Mouse (Mus musculus): ENCODE results near the gene Fgfr2.
A peak's percentile ranks its signal among the peaks of the same experiment; 100 is the strongest.

The Fgfr2 gene

DNA sequence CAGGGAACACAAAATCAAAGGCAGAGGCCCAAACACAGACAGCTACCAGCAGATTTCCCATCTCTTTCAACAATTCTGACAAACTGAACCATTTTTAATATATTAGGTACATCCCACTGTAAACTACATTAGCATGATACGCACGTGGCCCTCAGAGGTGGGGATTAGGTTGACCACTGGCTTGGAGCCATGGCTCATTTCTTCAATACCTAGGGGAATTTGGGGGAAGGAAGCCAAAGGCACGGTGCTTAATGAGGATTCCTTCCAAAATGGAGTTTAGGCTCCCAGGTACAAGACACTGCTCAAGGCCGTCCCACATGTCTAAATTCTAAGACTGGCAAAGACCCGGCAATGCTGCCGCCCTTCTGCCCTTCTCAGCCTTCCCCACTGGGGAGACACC lies 120.9 kb downstream of the Fgfr2 start:
- no peak for DNase-seq

DNA sequence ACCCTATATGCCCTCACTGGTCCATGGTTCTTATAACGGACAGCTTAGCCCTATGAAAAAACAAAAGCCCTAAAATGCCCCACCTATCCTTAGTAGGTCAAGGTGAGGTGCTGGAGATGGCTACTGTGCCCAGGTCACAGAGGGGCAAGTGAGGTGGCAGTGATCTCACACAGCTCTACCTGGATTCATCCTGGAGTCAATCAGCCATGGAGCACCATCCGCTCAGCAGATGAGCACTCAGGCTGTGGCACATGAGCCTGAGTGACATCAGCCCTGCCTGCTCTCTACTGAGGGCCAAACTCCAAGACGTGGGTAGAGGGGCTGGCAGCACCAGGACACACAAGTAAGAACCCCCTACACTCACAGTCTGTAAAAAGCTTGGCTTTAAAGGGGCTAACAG lies 121.8 kb downstream of the Fgfr2 start:
- DNase-seq = no peak

DNA sequence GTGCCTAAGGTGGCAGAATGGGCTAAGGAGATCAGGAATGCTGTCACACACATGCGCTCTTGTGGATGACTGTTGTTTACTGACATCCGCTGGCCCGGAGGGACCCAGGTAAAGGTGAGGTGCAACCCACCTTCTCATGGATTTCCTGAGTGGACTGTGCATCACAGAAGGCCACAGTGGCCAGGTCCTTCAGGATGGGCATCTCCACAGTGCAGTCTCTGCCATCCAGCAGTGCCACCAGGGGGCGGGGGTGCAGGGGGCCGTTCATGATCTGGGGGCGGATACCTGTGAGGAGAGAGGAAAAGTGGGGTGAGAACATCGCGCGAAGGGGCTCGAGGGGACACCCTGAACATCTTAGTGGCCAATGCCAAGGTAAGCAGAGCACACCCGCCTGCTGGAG lies 124.1 kb downstream of the Fgfr2 start:
- no peak for DNase-seq

DNA sequence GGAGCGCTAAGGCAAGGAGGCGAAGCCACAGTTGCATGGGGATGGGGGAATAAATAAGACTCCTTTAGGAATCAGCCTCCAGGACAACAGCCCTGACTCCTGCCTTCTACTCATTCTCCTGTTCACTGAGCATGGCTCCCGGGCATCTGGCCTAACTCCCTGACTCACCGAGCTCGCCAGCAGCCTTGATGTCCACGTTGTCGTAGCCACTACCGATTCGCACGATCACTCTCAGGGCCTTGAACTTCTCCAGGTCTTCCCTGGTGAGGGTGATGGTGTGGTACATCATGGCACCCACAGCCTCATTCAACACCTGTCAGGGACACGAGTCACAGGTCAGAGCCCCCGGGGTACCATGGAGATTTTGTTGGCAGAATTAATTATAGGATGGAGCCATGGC lies 124.5 kb downstream of the Fgfr2 start:
- DNase-seq = no peak

DNA sequence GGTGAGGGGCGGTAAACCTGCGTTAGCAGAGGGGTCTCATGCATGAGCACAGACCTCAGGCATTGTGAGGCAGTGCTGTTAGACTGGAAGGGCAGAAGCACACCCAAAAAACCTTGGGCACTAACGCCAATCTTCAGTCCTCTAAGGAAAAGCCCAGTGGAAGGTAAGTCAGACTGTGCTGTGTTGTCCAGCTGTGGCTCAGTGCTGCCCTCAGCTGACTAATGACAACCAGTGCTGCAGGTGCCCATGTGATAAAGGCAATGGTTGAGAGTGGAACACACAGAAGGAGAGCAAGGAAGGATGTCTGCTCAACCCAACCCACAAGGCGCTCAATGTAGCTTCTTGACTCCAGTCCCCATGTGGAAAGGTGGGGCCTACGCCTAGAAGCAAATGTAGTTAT lies 126.8 kb downstream of the Fgfr2 start:
- no peak for DNase-seq

DNA sequence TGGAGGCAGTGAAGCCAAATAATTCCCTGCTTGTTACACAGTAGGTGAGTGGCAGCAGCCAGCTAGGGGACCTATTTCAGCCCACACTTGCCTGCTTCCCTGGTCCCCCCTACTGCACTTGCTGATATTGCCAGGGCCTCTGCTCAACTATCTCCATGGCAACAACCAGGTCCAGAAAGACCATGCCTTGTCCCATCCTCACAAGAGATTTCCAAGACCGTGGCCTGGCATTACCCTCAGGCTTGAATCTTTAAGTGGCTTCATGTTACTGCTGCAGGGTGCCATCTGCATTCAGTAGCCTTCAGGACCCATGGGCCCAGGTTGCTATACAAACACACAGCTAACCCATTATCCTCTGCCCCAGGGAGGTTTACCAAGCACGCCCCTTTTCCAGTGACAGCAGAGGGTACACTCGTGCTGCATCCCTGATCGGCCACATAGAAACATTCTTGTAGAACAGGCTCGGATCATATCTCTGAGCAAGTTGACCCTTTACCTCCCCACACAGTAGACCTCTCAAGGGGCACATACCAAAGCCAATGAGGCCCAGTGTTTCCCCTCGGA lies 128.4 kb downstream of the Fgfr2 start:
- no peak for DNase-seq

DNA sequence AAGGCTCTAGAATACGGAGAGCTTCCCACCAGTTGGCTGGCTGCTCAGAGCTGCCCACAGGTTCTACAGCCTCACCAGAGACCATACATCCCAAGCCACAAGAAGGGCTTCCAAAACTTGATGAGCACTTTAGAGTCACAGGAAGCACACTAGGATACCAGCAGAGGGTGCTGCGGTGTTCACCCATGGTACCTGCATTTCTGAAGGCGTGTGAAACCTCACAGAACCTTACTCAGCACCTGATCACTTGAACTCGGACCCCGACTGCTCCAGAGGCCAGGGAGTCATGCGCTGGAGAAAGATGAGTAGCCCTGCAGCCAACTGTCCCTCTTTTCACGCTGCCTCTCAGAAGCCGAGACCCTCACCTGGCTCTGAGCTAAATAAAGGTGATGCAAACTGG lies 129.0 kb downstream of the Fgfr2 start:
- no peak for DNase-seq

DNA sequence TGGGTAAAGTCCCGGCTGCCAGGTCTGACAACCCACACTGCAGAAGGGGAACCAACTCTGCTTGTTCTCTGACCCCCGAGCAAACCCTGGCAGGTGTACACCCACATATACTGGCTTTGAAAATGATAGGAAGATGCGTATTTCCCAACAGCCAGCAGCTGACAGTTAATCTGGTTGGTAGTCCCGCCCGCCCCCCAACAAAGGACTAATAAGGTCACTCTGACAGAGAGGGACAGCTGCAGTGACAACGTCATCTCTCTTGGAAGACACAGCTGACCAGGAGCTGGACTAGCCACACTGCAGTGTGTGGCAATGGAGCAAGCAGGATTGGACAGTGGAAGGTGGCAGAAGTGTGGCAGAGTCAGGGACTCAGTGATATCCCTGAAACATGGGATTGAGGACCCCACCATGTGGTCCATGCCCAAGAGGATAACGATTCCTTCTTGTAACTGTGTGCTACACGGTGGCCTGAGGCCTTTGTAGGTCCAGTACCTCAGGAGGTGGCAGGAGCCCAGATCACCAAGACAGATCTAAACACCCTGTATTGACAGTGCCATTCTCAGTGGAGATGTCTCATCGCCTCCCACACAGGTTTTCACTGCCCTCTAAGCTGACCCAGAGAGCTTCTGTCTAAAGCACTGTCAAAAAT lies 130.1 kb downstream of the Fgfr2 start:
- no peak for DNase-seq

DNA sequence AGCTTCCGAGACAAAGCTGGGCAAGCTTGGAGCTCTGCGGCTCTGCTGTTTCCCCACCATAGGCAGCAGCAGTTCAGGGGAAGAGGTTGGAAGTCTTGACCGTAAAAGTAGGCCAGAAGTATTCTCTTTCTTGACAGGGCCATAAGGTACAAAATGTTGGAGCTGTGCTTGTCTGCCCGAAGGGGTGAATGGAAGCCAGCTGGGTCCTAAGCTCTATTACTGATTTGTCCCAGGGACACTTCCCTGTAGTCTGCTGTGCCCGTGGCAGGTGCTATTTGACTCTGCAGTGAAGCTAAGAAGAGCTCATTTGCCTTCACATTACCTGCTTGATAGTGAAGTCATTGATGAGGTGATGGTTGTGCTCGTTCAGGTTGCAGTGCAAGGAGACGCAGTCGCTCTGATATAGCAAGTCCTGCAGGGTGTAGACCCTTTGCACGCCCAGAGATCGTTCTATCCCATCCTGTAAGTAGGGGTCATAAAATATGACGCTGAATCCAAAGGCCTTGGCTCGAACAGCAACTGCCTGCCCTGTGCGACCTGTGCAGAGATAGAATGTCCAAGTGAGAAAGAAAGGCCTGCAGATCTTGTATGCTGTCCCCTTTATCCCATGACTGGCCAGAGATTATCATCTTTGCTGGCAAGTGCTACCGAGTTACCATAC lies 131.8 kb downstream of the Fgfr2 start:
- DNase-seq = no peak

DNA sequence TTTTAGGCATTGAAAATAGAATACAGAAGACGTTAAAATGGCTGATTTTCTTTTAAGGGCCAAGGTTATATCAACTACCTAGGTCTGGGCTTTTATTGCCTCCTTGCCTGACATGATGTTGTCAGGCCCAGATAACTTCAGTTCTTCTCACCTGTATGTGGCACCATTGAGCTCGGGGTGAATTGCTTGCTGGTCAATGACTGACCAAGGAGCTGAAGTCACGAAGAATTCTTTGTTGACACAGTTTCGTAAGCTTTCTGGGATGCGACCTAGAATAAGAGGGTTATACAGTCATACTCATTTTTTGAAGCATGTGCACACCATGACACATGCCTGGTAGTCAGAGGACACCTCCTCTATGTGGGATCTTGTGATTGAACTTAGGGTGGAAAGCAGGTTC lies 133.3 kb downstream of the Fgfr2 start:
- no peak for DNase-seq

DNA sequence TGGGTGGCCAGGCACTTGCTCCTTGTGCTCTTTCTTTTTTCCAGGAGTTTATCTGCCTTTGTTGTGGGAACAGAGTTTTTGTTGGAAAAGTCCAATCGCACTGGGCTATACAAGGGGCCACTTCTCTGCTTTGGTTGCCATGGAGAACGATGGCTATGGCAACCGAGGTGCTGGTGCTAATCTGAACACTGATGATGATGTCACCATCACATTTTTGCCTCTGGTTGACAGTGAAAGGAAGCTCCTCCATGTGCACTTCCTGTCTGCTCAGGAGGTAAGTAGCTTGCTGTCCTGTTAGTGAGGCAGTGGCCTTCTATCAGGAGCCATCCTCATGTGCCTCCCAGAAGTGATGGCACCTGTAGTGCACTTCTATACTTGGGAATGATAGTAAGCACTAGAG lies 140.5 kb downstream of the Fgfr2 start:
- no peak for DNase-seq

DNA sequence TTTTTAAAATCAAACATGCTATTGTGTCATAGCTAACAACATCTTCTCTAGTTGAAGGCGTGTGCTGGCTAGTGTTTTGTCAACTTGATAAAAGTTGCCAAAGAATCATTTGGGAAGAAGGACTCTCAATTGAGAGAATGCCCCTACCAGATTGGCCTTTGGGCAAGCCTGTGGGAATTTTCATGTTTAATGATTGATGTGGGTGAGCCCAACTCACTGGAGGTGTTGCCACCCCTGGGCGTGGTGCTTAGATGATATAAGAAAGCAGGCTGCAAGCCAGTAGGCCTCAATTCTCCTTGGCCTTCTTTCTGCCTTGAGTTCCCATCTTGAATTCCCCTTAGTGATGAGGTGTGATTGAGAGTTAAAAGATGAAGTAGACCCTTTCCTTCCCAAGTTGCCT lies 145.2 kb downstream of the Fgfr2 start:
- no peak for DNase-seq

DNA sequence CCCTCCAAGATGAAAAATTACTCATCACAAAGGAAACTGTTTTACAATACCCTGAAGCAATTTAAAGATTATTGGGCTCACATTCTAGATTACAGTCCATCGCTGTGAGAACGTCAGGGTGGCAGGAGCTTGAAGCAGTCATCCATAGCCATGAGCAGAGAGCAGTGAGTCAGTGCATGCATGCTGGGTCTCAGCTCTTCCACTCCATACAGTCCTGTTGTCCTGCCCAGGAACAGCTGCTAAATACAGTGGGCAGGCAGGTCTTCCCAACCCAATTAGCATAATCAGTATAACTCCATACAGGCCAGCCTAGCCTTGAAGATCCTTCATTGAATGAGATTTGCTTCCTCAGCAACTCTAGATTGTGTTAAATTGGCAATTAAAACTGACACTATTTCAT lies 147.1 kb downstream of the Fgfr2 start:
- no peak for DNase-seq

DNA sequence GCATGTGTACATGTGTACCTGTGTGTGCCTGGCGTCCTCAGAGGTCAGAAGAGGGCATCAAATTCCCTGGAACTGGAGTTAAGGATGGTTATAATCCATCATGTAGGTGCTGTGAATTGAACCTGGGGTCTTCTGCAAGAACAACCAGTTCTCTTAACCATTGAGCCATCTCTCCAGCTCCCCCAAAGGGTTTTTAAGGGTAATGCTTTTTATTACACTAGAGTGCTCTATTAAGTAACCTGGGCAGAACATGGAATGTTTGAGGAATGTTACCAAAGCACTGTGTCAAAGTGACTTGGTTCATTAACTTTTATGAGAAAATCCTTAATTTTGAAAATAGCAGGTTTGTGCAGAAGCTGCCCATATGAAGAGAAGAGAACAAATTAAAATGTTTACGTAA lies 151.1 kb downstream of the Fgfr2 start:
- DNase-seq = no peak

DNA sequence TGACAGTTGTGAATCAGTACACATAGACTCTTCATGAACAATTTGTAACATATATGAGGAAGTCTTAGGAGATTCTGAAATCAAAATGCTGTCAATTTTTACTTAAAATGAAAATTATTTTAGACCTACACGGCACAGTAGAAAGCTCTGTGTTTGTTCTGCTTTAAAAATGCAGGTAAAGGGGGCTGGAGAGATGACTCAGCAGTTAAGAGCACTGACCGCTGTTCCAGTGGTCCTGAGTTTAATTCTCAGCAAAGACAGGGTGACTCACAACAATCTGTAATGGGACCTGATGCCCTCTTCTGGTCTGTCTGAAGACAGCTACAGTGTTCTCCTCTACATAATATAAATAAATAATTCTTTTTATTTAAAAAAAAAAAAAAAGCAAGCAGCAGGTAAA lies 157.4 kb downstream of the Fgfr2 start:
- DNase-seq = no peak

DNA sequence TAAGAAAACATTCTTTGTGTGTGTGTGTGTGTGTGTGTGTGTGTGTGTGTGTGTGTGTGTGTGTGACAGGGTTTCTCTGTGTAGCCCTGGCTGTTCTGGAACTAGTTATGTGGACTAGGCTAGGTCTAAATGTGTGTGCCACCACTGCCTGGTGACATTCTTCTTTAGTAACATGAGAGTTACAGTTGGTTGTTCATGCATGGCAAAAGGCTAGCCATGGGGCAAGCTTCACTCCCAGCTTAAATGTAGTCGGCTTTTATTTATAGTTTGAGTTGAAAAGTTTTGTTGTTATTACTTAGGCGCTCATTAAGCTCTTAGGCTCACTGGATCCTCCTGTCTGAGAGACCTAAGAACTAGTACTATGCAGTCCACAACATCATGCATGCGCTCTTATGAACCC lies 158.8 kb downstream of the Fgfr2 start:
- DNase-seq = no peak

DNA sequence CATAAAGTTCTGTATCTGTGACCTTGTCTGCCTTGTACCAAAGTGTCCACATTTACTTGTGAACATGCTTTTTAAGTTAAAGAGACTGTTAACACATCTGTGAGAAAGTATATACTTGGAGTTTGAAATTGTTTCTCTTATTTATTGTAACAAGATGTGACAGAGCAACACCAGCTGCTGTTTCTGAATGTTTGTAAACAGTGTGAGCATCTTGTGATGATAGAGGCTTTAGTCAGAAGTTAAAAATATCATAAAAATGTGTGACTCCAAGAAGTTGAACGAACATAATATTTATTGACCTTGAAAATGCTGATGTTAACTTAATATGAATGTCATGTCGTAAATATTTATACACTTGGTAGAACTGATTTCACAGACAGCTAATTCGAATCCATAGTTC lies 172.5 kb downstream of the Fgfr2 start:
- DNase-seq = no peak

DNA sequence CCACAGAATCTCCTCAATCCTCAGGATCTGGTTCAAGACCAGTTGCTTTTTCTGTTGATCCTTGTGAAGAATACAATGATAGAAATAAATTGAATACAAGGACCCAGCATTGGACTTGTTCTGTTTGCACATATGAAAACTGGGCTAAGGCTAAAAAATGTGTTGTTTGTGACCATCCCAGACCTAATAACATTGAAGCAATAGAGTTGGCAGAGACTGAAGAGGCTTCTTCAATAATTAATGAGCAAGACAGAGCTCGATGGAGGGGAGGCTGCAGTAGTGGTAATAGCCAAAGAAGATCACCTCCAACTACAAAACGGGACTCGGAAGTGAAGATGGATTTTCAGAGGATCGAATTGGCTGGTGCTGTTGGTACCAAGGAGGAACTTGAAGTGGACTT lies 173.2 kb downstream of the Fgfr2 start:
- no peak for DNase-seq

DNA sequence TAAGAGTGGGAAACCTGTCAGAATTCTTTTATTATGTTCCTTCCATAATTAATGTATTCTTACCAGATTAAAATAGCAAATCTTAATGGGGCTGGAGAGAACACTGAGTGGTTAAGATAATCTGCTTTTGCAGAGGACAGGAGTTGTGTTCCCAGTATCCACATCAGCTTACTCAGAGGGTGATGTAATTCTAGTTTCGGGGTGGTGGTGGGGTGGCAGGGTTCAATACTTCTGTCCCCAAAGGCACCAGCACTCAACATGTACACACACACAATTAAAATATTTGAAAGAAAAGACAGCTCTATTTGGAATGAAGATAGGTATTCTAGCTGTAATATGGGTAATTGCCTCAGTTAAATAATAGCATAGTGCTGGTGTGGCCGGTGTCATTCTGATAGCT lies 182.6 kb downstream of the Fgfr2 start:
- DNase-seq = no peak

DNA sequence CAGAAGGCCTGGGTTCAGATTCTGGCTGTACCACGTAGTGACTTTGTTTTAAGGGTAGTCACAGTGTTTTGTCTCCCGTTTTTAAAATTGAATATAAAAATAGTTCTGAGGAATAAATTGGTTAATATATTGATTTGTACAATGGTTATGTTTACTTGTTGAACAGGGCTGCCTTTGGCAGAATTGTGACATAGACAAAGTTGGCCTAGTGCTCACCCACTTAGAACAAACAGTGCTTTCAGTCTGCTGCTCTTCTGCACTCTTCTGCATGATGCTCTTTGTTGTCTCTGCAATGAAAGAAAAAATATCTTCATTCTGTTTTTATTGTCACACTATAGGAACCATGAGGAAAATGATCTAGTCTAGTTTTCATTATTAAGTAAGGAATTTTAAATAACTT lies 184.0 kb downstream of the Fgfr2 start:
- no peak for DNase-seq

DNA sequence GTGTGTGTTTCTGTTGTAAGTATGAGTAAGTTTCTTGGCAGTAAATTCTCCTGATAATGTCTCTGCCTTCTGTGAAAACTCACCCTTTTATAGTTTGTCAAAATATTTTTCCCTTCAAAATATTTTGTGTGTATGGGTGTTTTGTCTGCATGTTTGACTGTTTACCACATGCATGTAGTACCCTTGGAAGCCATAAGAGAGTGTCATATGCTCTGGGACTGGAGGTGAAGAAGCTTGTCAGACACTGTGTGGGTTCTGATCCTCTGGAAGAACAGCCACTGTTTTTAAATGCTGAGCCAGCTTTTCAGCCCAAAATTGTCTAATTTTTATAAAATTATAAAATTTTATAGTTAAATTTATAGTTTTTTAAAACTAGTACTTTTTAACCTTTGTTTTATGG lies 188.4 kb downstream of the Fgfr2 start:
- no peak for DNase-seq

DNA sequence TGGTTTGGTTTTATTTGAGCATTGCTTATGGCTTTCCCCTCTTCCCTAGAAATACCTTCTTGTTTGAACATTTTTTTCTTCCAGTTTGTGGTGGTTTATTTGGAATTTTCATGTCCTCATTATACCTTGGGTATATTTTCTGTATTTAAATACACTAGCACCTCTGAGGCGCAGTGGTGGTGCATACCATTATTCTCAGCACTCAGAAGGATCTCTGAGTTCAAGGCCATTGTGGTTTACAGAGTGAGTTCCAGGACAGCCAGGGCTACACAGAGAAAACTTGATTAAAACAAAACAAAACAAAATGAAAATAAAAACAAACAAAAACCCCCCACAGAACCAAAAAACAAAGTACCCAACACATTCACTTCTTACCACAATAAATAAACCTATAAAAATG lies 189.8 kb downstream of the Fgfr2 start:
- DNase-seq = no peak

DNA sequence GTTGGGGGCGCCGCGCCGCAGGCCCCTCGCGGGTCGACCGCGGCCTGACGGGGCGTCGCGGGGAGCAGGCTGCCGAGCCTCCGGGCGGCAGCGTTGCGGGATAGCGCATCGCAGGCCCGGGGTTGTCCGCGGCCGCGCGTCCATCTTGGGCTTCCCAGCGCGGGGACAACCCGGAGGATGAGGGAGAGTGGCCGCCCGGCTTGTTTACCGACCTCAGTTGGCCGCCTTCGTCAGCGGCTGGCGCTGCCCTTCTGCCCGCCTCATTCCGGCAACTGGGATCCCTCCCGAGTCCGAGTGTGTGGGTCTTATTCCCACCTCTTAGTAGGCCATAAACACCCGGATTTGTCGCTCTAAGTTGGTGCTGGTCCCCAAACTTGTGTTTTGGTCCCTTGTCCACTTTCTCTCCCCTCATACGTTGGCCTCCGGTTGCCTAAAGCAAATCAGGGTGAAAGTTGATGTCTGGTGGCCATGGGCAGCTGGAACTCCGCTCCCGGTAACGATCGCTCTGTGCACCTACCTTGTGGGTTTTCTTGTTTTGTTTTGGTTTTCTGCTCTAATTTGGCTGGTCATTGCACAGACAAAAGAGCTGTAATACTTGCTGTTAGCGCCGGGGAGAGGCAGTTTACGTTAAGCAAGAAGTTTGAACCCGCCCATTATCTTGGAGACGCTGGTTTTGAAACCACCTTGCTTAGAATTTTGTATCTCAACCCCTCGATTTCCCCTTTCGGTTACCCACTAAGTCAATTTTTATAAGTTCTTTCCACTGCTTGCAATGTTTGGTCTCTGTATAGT lies 191.4 kb downstream of the Fgfr2 start:
- peak; percentile 18 for DNase-seq

All from right cerebral cortex, adult 18-20 months (tissue).